Mouse (Mus musculus) embryonic facial prominence, embryonic 15.5 days (tissue): Measurements from ENCODE around the gene Adamts7. TPM values are rescaled to one million over a fixed set of nuclear protein-coding genes. Genes with fewer than 3 reads are reported as not detected.

Experiments
- ATAC-seq: fragments of 200-750 bp; cut with Nextera tagmentation; 2 replicates; pipeline ENCODE4 v1.8.0; 2017; ENCODE audit warnings: low read depth, moderate TSS enrichment; ENCODE audit not compliant: insufficient number of reproducible peaks, low FRiP score, low TSS enrichment
- H3K27ac ChIP-seq: fragments of 300-500 bp; sonication (generic); replicated peaks from 2 replicates; pipeline ENCODE4 v1.5.1; 2015; ENCODE audit warnings: mild to moderate bottlenecking, inconsistent platforms
- H3K27me3 ChIP-seq: fragments of 300-500 bp; sonication (generic); 2 replicates; pipeline ENCODE4 v1.6.1; 2015; ENCODE audit warnings: inconsistent platforms
- H3K36me3 ChIP-seq: fragments of 300-500 bp; sonication (generic); 2 replicates; pipeline ENCODE4 v1.6.1; 2015; ENCODE audit warnings: mild to moderate bottlenecking, inconsistent platforms
- H3K4me1 ChIP-seq: fragments of 300-500 bp; sonication (generic); 2 replicates; pipeline ENCODE4 v1.6.1; 2015; ENCODE audit warnings: inconsistent platforms
- H3K4me2 ChIP-seq: fragments of 300-500 bp; sonication (generic); replicated peaks from 2 replicates; pipeline ENCODE4 v1.6.1; 2015; ENCODE audit warnings: mild to moderate bottlenecking, inconsistent platforms
- H3K4me3 ChIP-seq: fragments of 300-500 bp; sonication (generic); replicated peaks from 2 replicates; pipeline ENCODE4 v1.5.1; 2015; ENCODE audit warnings: mild to moderate bottlenecking, inconsistent platforms
- H3K9ac ChIP-seq: fragments of 300-500 bp; sonication (generic); 2 replicates; pipeline ENCODE4 v1.6.1; 2015; ENCODE audit warnings: inconsistent platforms
- H3K9me3 ChIP-seq: fragments of 300-500 bp; sonication (generic); replicated peaks from 2 replicates; pipeline ENCODE4 v1.6.1; 2016; ENCODE audit warnings: inconsistent platforms
- WGBS: fragments of 180-500 bp; shearing (Covaris S2); methylation state at CpG from one replicate; pipeline ENCODE4 v1.1.7; 2015; 5-methylcytosine and 5-hydroxymethylcytosine counted together
- polyA plus RNA-seq: library from polyadenylated mRNA; unstranded; fragments of >200 nt; fragmentation: Nextera tagmentation; extraction: Ambion mirVana; gene quantifications from 2 replicates; pipeline ENCODE4 v1.2.1, GENCODE M21; 2015

Gene Adamts7
- polyA plus RNA-seq, 1 experiment from 2014 or later, result 14.7 TPM

DNA sequence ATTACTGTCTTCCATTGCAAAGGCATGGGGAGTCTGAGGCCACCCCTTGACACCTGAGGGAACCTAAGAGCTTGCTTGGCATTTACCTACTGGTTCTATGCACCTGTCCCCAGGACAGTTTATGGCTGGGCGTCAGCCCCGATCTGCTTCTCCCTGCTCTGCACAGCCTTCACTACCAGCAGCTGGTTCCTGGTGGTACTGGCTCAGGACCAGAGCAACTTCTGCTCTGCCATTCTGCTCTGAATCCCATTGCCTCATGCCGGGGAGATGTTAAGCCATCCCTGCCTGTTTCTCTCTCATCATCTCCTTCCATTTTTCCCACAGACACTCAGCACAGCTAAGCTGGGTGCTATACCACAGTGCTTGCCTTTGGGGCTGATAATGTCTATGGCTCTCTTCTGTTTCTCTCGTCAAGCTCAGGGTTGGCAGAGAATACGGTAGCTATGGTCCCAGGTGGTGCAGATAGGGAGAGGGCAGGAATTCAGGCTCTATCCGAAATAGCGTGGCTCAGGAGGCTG, 35.1 kb downstream of the Adamts7 start:
- Histone ChIP-seq H3K4me2 (no peak overlapping the region), H3K27ac (no peak overlapping the region), H3K4me3 (no peak overlapping the region), H3K9me3 (no peaks in the 10 kb centered on the region), H3K4me1 (peaks cover 14% of the 10 kb centered on the region; the same call in 1 of the 2 replicates), H3K9ac (no peak overlapping the region), H3K36me3 (peaks cover 6% of the 10 kb centered on the region), H3K27me3 (no peaks in the 10 kb centered on the region)
- no peak for ATAC-seq
- WGBS, result 78% methylated on average over 7 of the region's 7 CpGs

DNA sequence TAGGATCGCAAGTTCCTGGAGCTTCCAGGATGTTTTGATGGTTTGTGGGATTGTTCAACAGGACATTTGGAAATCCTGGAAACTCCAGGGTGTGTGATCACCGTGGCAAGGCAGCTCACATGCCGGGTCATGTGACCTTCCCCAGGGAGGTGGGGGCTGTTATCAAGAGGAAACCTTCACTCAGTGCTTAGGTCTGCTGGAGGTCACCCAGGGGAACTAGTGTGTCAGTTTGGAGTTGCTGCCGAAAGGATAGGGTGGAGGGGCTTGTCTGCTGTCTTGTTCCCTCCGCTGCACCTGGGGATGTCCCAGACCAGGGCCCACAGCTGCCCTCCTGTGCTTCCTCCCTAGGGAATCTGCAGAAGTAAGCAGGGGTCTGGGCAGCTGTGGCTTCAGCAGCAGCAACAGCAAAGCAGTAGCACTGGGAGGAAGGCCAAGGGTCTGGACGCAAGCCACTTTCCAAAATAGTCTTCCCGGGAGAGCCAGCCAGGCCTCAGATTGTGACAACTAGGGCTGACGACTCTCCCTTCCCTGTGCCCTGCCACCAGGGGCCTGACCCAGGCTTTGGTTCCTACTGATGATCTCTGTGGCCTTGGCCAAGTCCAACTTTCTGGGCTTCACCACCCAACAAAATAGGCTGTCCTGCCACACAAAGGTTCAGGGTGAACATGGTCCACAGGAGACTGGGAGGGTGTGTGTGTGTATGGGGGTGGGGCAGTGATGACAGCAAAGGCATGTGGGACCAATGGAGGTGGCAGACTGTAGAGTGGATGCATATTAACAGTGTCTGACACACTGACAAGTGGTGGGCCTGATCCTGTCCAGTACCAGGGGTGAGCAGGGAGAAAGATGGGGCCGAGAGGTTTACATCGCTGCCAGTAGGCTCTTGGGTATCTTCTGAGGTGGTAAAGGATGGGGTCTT, 35.9 kb downstream of the Adamts7 start:
- peak; percentile 7; the same call in 1 of the 2 replicates for ATAC-seq
- H3K9ac ChIP-seq, result no peak overlapping the region
- no peak overlapping the region for H3K4me2 ChIP-seq
- H3K4me1 ChIP-seq, result peaks cover 14% of the 10 kb centered on the region; the same call in 1 of the 2 replicates
- no peaks in the 10 kb centered on the region for H3K27me3 ChIP-seq
- H3K9me3 ChIP-seq, result no peaks in the 10 kb centered on the region
- no peak overlapping the region for H3K4me3 ChIP-seq
- H3K27ac ChIP-seq, result 0 out of 2 replicates have a peak overlapping the region, but pooled peaks have one; percentile 4
- WGBS, result 65% methylated on average over 10 of the region's 10 CpGs
- peaks cover 4% of the 10 kb centered on the region for H3K36me3 ChIP-seq

DNA sequence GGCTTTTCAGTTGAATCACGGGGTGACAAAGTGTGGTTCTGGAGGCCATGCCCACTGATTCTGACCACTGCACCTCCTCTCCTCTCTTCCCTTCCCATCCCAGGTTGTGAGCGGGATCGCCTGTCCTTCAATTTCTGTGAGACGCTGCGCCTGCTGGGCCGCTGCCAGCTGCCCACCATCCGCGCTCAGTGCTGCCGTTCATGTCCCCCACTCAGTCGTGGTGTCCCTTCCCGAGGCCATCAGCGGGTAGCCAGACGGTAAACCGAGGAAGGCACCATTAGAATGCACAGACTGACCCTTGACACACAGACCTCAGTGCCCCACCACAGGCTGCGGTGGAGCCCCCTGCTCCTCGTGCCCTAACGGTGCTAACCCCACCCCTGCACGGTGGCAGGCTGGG, 36.7 kb downstream of the Adamts7 start:
- H3K9ac ChIP-seq, result no peak overlapping the region
- 94% methylated on average over 18 of the region's 18 CpGs for WGBS
- H3K4me1 ChIP-seq, result peaks cover 14% of the 10 kb centered on the region; the same call in 1 of the 2 replicates
- no peak overlapping the region for H3K4me3 ChIP-seq
- H3K27me3 ChIP-seq, result no peaks in the 10 kb centered on the region
- H3K27ac ChIP-seq, result no peak overlapping the region
- no peak overlapping the region for H3K4me2 ChIP-seq
- H3K36me3 ChIP-seq, result peaks cover 12% of the 10 kb centered on the region
- ATAC-seq, result no peak
- no peaks in the 10 kb centered on the region for H3K9me3 ChIP-seq

DNA sequence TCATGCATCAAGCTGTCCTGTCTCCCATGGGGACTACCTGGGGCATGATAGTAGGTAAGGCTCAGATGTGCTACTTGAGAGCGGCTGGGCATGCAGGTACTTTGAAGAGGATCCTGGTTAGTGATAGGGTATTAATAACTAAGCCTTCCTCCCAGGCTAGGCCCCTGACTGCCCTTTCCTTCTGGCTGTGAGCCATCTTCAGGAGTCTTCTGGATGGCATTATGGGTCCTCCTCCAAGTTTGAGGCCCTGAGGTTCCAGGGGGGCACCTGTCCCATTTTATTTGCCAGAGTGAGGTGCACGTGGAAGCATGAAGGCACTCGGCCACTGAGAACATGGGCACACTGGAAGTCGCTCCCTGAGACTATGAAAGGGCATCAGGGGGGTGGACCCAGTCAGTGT, 37.6 kb downstream of the Adamts7 start:
- Histone ChIP-seq H3K4me2 (no peak overlapping the region), H3K27ac (no peak overlapping the region), H3K27me3 (no peaks in the 10 kb centered on the region), H3K9me3 (no peaks in the 10 kb centered on the region), H3K4me3 (no peak overlapping the region), H3K9ac (no peak overlapping the region), H3K4me1 (peaks cover 14% of the 10 kb centered on the region; the same call in 1 of the 2 replicates), H3K36me3 (peaks cover 21% of the 10 kb centered on the region)
- no peak for ATAC-seq
- WGBS, result 89% methylated on average over 4 of the region's 4 CpGs

DNA sequence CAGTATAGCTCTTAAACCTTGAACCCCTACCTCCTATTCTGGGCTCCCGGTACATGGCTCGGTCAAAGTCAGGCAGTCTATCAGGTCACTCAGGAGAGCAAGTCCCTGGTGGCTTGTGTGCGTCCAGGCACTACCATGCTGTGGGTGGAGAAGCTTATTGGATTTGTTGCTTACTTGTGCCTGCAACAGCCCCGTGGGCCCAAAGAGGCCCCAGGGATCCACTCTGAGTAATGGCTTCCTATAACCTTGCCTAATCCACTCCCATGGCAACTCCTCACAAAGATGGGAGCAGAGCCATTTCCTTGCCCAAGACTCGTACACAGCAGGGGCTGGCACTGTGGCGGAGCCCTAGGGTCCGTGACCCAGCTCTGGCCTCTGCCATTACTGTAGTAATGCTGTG, 38.2 kb downstream of the Adamts7 start:
- no peak overlapping the region for H3K4me2 ChIP-seq
- H3K27me3 ChIP-seq, result no peaks in the 10 kb centered on the region
- no peak overlapping the region for H3K9ac ChIP-seq
- no peak overlapping the region for H3K4me3 ChIP-seq
- no peaks in the 10 kb centered on the region for H3K9me3 ChIP-seq
- H3K27ac ChIP-seq, result no peak overlapping the region
- peaks cover 14% of the 10 kb centered on the region; the same call in 1 of the 2 replicates for H3K4me1 ChIP-seq
- peaks cover 25% of the 10 kb centered on the region for H3K36me3 ChIP-seq
- 82% methylated on average over 7 of the region's 7 CpGs for WGBS
- ATAC-seq, result peak; percentile 9; the same call in 1 of the 2 replicates

DNA sequence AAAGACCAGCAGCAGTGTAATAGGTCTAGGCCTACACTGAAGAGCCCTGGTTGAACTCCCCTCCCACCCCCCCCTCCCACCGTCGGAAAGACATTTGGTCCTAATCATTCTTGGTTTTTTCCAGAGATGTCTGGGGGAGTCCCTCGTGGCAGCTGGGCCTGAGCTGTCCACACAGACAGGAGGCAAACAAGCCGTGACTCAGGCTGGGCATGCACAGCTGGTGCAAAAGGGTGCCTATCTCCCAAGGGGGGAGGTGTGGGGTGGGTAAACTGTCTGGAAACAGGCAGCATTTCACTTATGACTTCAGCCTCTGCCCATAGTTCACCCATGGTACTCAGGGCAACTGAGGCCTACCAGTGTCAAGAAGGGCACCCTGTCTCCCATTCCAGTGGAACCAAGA, 38.7 kb downstream of the Adamts7 start:
- Histone ChIP-seq H3K4me2 (no peak overlapping the region), H3K36me3 (peaks cover 27% of the 10 kb centered on the region), H3K27me3 (no peaks in the 10 kb centered on the region), H3K4me3 (no peak overlapping the region), H3K9me3 (no peaks in the 10 kb centered on the region), H3K4me1 (peaks cover 14% of the 10 kb centered on the region; the same call in 1 of the 2 replicates), H3K9ac (no peak overlapping the region), H3K27ac (no peak overlapping the region)
- peak; percentile 29; the same call in 1 of the 2 replicates for ATAC-seq
- 37% methylated on average over 4 of the region's 4 CpGs for WGBS

DNA sequence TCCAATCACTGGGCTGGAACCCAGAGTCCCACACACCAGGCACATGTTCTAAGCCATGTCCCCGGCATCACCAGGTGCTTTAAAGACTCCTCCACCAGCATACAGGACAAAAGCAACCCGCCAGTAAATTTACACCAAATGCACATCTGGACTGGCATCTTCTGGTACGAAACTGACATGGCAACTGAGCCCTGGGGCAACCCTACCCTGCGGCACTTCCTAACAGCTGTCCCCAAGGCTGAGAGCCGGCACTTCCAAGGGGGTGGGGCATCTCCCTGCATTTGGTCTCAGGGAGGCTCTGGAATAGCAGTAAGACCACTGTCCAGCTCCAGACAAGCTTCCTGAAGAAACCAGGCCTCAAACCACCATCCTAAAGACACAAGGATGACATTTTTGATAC, 40.4 kb downstream of the Adamts7 start:
- Histone ChIP-seq H3K4me2 (no peak overlapping the region), H3K27ac (no peak overlapping the region), H3K36me3 (peaks cover 40% of the 10 kb centered on the region), H3K4me3 (no peak overlapping the region), H3K9ac (no peak overlapping the region), H3K9me3 (no peaks in the 10 kb centered on the region), H3K27me3 (no peaks in the 10 kb centered on the region), H3K4me1 (peaks cover 13% of the 10 kb centered on the region; the same call in 1 of the 2 replicates)
- 59% methylated on average over 5 of the region's 5 CpGs for WGBS
- no peak for ATAC-seq

DNA sequence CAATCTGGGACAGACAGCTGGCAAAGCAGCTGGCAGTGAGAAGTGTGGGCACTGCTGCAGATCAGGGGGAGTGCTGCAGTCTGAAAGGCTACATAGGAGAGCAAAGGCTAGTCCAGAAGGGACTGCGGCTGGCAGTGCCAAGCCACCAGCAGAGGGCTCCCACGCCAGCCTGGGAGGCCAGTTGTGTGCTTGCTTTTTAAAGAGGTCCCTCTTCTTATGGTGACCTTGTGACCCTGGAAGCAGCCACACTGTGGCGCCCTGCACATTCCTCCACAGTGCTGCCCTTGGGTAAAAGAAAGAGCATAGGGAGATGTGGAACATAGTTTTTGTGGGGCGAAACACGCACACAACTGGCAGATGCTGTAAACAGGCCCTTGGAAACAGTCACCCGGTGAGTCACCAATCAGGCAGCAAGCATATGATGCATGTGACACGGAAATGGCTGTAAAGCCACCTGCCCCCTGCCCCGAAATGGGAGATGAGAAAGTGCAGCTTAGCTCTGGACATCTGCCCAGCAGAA, 41.6 kb downstream of the Adamts7 start:
- H3K4me1 ChIP-seq, result 0 out of 2 replicates have a peak, but pooled peaks cover 5% of the 10 kb centered on the region
- H3K9me3 ChIP-seq, result no peaks in the 10 kb centered on the region
- no peak overlapping the region for H3K4me3 ChIP-seq
- ATAC-seq, result no peak
- no peak overlapping the region for H3K9ac ChIP-seq
- no peak overlapping the region for H3K4me2 ChIP-seq
- H3K27me3 ChIP-seq, result no peaks in the 10 kb centered on the region
- H3K27ac ChIP-seq, result no peak overlapping the region
- peaks cover 49% of the 10 kb centered on the region for H3K36me3 ChIP-seq
- 63% methylated on average over 8 of the region's 8 CpGs for WGBS

DNA sequence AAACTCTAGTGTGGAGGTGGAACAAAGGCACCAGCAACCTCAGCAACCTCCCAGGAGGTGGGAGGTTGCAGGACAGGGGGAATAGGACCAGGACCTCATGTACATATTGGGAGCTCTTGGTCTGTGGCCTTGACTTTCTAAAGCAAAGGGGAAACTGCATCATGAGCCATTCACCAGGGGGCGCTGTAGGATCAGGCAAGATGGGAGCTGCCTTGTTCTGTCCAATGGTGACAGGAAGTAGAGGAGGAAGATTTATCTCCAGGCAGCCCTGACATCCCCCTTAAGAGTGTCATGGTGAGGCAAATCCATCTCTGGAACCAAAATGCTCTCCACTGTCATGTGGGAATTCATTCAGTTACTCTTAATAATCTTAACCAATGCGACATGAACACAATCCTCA, 43.6 kb downstream of the Adamts7 start:
- ATAC-seq, result no peak
- H3K4me3 ChIP-seq, result no peak overlapping the region
- H3K4me1 ChIP-seq, result 0 out of 2 replicates have a peak, but pooled peaks cover 2% of the 10 kb centered on the region
- H3K9ac ChIP-seq, result no peak overlapping the region
- H3K27ac ChIP-seq, result no peak overlapping the region
- H3K9me3 ChIP-seq, result no peaks in the 10 kb centered on the region
- 50% methylated on average over 2 of the region's 2 CpGs for WGBS
- H3K36me3 ChIP-seq, result peaks cover 60% of the 10 kb centered on the region
- no peak overlapping the region for H3K4me2 ChIP-seq
- no peaks in the 10 kb centered on the region for H3K27me3 ChIP-seq

DNA sequence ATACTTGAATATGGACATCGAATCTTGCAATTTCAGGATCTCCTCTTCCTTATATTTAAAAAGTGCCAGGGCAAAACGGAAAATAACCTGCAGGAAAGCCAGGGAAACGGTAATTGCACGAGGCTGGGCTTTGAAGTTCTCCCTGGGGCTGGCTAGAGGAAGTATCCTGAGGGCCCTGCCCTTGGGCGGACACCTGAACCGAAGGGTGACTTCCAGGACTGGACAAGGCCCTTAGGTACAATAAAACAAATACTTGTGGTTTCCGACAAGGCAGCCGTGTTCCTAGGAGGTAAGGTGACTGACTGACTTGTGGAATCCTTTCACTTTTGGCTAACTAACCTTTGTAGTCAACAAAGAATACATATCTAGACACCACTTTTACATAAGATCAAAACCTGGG, 44.9 kb downstream of the Adamts7 start:
- ATAC-seq, result no peak
- Histone ChIP-seq H3K36me3 (peaks cover 72% of the 10 kb centered on the region), H3K4me3 (no peak overlapping the region), H3K4me1 (no peaks in the 10 kb centered on the region), H3K9ac (no peak overlapping the region), H3K4me2 (no peak overlapping the region), H3K27me3 (no peaks in the 10 kb centered on the region), H3K27ac (no peak overlapping the region), H3K9me3 (no peaks in the 10 kb centered on the region)
- 74% methylated on average over 8 of the region's 8 CpGs for WGBS

DNA sequence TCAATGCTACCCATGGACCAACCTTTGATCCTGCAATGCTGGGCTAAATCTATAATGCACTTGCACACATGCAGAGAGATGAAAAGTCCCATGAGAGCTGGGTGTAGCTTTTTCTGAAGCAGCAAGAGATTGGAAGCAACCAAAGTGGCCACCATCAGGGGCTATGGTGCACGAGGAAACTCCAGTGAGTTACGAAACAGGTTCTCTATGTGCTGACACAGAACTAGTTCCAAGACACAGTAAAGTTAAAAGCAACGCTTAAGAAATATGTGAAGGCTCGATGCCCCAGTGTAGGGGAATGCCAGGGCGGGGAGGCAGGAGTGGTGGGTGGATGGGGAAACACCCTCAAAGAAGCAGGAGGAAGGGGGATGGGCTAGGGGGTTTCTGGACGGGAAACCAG, 45.8 kb downstream of the Adamts7 start:
- no peak for ATAC-seq
- no peak overlapping the region for H3K4me3 ChIP-seq
- no peak overlapping the region for H3K9ac ChIP-seq
- 76% methylated on average over 6 of the region's 6 CpGs for WGBS
- peaks cover 77% of the 10 kb centered on the region for H3K36me3 ChIP-seq
- no peak overlapping the region for H3K4me2 ChIP-seq
- H3K27ac ChIP-seq, result no peak overlapping the region
- H3K9me3 ChIP-seq, result no peaks in the 10 kb centered on the region
- H3K4me1 ChIP-seq, result no peaks in the 10 kb centered on the region
- no peaks in the 10 kb centered on the region for H3K27me3 ChIP-seq
